Mouse (Mus musculus): ENCODE results near the gene Map2k4.

The Map2k4 gene

DNA sequence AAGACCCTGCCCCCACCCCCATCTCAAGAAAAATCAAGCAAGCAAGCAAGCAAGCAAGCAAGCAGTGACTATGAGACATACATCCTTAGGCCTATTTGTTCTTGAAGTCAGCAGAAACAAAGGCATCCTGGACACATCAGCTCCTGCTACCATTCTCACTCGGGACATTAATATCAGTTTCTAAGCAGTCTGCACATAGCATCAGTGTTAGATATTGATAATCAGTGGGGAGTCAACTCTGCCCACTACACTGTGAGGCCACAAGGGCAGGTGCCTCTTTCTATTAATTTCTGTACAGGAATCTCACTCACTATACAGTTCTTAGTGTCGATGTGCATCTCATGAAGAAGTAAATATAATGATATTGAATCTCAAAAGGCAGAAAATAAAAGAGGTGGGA is 14.6 kb downstream of the Map2k4 start:
- DNase-seq = no peak

DNA sequence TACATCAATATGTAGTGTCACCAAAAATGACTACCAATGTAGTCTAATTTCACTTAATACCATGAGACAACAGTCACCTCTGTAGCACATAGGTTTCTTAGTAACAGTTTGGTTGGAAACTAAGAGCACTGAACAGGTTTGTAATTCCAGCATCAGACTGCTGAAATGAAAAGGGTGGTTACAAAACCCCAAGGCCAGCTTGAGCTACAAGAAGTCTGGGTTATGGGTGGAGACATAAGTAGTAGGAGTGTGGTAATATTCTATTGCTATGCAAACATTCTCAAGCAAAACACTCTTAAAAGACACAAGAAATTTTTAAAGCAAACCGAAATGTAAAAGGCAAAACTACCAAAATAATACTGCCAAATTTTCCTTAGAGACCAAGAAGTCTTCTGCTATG is 16.6 kb downstream of the Map2k4 start:
- DNase-seq = no peak

DNA sequence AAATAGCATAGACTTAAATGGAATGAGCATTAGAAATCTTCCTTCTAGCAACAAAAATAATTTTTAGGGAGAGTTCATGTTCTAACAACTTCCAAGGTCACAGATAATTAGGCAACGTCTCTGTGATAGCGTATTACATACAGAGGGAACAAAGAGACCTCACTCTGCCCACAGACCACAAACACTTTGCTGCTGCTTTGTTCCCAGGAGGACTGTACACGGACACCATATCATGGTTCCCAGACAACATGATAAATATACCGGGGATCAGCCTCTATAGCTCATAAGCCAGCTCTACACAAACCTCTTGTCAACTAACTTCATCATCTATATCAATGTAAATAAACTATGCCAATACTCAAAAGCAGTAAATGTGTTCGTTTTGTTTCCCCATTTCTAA is 18.1 kb downstream of the Map2k4 start:
- no peak for DNase-seq

DNA sequence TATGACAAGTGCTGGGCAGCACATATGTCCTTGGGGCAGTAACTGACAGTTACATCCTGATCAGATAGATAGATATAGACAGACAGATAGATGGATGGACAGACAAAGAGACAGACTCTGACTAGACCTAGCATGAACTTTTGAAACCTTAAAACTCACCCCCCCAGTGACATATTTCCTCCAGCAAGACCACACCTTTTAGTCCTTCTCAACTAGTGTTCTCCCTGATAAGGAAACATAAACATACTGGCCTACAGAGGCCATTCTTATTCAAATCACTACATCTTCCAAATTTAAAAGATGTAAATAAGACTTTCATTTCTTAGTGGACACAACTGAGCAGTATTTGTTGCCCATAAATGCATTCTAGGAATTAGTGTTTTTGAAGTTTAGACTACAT is 19.7 kb downstream of the Map2k4 start:
- no peak for DNase-seq

DNA sequence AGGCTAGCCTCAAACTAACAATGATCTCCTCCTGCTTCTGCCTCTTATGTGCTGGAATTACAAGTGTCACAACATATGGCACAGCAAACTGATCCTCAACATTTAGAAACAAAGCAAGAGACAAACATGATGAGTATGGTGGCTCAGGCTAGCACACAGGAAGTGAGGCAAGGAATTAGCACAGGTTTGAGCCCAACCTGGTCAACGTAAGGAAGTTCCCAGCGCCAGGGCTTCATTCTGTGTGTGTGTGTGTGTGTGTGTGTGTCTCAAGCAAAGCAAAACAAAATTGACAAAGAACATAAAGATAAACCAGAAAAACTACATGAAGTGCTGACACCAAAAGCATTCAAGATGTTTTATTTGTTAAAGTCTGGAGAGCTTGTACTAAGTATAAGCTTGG is 27.2 kb downstream of the Map2k4 start:
- DNase-seq = no peak

DNA sequence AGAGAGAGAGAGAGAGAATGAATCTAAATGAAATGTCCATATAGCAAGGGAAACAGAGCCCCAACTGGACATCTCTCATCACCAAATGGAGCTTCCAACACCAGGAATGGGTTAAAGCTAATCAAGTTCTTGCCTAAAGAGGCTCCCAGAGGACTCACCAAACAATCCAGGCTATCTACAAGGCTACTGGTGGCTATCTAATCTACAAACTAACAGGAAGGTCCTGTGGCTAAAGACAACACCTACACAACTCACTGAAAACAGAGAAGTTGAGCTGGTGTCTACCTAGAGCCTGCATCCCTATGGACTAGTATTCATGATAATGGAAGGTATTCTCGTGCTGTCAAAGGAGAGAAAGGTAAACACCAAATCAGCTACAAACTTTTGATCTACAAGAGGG is 28.7 kb downstream of the Map2k4 start:
- DNase-seq = no peak

DNA sequence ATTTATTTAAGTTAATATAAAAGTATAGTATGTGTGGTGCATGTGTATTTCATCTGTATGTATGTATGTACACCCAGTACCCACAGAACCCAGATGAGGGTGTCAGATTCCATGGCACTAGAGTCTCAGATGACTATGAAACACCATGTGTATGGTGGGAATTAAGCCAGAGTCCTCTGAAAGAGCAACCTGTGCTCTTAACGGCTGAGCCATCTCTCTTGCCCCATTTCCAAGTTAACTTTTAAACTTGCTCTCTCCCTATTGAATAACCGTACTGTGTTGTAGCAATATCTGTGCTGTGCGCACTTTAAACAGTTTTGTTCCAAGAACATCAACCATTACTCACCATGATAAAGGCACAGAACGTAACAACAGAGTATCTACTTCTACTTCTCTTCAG is 33.9 kb downstream of the Map2k4 start:
- no peak for DNase-seq

DNA sequence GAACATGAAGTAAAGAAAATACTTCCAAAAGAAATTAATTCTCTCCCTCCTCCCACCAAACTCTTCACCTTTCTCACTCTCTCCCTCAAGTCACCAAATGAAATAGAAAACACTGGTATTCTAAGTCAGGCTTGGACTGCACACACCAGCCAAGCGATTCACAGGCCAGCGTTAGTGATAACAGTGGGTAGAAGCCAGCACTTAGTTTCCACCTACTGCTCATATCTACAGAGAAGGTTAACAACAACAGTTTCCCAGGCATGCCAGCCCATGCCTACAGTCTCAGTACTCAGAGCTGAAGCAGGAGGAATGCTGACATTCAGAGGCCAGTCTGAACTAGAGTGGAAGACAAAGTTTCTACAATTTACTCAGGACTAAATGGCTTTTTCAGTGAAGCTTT is 34.5 kb downstream of the Map2k4 start:
- DNase-seq = no peak

DNA sequence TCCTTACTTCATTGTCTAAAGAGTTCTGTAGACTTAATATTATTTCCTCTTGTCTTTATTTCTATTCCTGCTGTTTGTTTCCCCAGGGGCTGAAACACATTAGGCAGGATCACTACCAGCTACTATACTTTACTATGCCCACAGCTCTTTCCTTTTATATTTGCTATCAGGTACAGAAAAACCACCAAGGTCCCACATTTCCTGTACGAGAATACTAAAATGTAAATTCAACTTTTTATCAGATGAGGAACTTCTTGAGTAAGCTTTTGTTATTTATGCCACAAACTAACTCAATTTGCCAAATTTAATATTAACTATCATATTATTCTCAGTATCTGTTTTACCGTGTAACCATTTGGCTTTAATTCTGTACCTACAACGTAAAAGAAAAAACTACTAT is 37.6 kb downstream of the Map2k4 start:
- DNase-seq = no peak

DNA sequence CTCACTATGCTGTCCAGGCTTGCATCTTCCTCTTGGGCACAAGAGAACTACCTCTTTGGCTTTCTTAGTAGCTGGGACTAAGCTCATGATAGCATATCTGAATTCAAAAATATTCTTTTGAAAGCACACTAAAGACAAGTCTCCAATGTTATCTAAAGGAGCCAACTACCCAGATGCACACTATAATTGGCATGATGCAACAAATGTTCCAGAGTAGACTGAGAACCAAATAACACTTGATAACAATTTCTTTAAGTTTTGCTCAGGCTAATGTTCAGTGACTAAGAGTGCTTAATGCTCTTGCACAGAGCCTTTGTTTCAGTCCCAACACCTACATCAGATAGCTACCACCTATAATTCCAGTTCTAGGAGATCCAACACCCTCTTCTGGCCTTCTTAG is 40.7 kb downstream of the Map2k4 start:
- DNase-seq = no peak

DNA sequence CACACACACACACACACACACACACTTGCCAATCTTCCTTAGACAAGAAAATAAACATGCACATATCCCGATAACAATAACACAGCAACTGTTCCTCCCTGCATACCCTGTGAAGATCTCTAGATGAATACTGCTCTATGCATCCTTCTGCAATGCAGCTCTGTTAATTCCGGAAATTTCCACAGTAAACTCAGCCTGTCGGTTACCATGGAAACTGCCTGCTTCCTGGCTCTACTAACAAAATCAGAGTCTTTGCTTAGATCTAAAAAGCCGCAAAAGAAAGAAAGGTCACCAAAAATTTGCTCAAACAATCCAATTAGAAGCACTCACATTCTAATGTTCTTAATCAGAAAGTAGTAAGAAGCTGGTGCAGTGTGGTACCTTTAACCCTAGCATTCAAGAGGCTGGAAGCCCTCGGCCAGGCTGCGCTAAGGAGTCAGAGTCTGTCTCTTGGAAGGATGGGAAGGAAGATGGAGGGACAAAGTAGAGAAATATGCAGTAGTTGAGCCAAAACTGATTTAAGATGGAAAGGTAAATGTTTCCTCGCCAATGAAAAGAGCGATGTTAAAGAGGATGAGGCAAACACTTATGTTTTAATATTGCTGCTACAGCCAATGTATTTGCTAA is 42.3 kb downstream of the Map2k4 start:
- DNase-seq = peak in 1 of 2 experiments; percentile 29

DNA sequence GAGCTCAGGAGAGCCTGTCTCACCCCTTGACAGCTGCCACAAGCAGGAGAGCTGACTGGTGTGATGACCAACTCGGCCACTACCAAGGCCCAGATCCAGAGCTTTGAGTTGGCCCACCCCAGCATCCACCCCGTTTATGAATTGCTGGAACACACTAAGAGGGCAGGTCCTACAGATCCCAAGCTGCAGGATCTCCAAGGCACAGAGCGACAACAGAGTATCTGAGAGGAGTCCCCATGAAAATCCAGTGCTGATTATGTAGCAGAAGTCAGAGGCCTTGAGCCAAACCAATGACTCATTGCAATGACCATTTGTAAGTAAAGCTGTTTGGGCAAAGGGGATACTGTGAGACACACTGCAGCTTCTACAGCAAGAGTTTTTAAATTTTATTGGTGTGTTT is 44.2 kb downstream of the Map2k4 start:
- peak; percentile 16 to 56 for DNase-seq

DNA sequence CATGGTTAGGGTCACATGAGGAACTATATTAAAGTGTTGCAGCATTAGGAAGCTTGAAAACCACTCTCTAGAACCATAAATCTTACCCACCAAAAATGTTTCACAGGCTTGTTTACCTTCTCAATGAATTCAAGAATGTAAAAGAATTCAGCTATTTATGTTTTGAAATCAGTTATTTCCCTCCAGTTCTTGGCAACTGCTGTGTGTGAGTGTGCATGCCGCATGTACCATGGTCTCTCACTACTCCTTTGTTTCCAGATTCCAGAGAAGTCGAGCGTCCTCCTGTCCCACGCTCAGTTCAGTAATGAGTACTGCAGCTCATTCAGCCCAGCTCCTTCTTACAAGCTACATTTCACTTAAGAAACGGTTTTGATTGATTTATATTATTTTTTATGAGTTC is 47.3 kb downstream of the Map2k4 start:
- no peak for DNase-seq

DNA sequence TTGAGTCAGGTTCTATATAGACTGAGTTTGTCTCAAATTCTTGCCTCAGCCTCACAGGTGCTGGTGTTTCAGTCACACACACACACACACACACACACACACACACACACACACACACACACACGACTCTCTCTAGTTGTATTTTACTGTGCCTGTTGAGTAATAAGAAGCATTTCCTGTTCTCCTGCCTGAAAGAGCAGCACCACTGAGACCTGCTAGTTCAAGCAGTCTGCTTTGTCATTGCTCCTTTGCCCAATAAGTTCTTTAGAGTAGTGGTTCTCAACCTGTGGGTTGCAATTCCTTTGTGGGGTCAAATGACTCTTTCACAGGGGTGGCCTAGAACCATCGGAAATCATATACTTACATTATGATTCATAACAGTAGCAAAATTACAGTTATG is 47.7 kb downstream of the Map2k4 start:
- DNase-seq = no peak

DNA sequence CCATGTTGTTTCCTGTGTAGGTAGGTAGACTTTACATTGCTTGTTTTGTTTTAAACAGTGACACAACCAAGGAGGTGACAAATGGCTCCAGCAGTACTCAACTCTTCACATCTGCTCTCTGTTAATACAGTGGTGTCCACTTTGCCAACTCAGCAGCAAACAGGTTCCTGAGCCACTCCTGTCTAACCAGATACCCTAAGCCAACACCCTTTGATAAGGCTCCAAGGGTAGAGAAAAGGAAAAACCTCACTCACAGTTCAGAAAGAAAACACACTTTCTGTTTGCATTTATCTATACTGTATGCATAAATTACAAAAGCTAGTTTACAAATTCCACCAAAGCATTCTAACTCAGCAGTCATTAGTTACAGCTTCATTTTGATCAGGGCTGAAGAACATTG is 48.2 kb downstream of the Map2k4 start:
- DNase-seq = no peak

DNA sequence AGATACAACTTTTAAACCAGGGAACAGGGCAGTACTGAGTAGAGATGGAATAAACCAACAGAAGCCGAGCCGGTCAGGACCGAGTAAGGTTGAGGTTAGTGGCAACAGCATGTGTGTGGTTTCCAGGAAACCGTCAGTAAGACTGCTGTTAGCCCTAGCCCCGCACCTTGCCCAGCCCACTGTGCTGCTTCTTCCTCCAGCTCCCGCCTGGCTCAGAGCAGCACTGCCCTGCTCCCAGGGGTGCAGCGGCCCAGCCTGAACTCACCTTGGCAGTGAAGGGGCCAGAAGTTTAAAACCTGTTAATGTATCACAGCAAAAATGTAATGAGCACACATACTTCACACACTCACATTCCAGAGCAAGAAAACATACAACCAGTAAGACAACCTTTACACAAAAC is 53.4 kb downstream of the Map2k4 start:
- no peak for DNase-seq

DNA sequence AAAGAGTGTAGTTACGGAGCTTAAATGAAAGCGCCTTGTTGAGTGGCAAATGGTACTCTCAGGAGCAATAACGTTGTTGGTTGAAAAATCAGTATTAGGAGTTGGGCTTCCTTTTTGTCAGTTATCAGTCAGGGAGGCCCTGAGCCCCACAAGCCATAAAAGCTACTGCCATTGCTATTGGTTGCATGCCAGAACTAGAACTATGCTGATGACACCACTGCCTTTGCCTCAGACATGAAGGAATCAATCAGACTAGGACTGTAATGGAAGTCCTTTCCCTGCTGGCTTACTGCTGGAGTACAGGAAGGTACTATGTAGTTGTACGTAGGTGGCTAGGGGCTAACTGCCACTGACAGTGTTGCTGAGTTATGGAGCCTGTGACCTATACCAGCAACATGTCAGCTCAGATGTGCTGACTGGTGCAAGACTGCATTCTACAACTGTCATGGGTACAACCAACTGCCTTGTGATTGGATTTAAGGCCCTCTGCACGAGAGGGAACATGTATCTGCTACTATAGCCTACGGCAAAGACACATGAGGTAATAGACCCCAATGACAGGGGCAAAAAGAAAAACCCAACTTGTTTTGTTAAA is 58.4 kb downstream of the Map2k4 start:
- DNase-seq = no peak

DNA sequence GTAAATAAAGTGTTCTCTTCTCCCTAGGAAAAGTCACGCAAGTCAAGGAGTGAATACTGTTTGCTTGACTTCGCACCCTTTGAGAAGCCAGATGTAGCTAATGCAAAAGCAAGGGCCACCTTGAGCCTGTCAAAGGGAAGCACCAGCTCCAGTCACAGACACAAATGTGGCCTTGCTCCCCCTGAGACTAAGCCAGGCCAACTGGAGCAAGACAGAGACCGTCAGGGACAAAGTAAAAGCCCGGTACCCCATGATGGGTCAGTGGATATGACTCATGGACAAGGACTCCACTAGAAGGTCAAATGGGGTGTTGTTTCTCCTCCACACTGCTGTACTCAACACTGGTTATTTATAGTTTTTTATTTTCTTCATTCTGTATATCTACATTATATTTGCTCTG is 59.2 kb downstream of the Map2k4 start:
- DNase-seq = no peak

DNA sequence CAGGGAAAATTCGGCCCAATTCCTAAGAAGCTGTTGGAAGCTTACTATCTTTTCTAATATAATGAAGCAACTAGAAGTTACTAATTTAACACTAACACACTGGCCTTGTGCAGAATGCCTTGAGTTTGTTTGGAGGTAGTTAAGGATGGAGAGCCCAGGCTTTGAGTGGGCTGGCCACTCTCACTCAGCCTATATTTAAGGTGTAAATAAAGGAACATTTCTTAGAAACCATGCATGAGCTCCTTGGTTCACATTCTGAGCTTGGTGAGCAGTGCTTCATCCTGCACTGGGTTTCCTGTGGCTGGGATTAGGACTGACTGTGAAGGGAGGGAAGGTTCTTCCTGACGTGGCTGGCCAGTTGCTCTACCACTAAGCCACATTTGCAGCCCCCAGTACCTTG is 64.4 kb downstream of the Map2k4 start:
- no peak for DNase-seq

DNA sequence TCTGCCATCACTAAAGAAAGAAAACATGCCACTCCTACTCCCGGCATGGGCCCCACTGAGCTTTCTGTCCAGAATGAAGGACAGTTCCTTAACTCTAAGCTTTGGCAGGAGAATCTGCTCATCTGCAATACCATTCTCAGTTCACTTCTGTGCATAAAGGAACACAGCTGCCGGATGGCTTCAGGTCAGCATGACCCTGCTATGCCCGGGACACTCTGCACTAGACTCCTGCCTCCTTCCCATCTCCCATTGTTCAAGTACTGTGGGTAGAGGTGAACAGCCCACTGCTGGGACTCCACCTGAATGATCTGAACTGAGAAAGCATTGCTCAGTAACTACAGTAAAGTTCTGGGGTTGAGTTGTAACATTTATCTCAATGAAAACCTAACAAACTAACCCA is 66.5 kb downstream of the Map2k4 start:
- DNase-seq = no peak

DNA sequence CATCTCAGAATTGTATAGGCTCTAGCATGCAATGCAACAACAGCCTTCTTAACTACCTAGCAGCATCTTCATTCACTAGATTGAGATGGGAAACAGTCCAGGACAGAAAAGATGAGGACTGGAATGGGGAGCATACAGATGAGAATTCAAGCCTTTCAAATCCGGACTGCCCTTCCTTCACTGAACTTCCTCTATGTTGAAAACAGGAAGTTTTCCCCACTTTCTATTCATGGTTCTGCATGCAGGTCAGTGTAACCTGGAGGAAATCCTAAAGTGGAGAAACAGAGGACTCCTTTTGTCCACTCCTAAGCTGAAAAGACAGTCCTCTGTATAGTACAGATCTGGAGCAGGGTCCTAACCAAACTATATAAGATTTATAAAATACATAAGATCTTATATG is 68.1 kb downstream of the Map2k4 start:
- no peak for DNase-seq

DNA sequence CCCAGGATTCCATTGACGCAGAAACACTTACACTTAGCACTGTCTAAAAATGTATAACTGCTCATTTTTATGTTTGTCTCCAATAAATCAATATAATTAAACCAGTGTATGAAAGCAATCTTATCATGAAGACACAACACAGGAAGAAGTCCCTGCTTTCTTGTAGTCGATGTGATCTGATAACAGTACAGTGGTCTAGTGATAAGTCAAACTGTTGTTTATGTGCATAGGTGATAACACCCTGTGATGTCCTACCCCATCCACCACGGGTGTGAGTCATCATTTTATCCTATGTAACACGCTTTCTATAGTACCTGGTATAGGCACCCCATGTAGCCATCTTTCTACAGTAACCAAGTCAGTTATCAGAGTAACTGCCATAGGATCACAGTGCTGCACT is 74.3 kb downstream of the Map2k4 start:
- DNase-seq = no peak

DNA sequence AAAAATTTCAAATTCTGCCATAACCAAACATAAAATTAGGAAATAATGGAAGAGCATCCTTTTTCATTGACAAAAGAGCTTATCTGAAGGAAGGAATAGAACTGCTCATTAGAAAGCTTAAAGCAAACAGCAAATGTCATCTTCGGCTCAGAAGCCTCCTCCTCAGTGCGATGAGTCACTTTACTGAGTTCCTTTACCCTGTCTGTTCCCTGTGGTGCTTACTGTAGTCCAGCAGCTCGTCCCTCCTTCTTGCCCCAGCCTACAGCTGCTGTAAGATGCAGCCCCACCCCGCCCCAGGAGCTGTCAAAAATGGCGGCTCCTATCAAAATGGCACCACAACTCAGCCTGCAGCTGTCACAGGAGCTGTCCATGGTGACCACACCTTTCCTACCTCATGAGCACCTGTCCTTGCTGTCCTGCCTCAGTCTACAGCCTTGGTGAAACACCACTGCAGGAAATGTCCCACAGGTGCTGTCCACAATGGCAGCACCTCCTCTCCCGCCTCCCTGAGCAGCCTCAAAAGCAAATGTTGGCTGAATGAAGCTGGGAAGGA is 75.3 kb downstream of the Map2k4 start:
- DNase-seq = no peak

DNA sequence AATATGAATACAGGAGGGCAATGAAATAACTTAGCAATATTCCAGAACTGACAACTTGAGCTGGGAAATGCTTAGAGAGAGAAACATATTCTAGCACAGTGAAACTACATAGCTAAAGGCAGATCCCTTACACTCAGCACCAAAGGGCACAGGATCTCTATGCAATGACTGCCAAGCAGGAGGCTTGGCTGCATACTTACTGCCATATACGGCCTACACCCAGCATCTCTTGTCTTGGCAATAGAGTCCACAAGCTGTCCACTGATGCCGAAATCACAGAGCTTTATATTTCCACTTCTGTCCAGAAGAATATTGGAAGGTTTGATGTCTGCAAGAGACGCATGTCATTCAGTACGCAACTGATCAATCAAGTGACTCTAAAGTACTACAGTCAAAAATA is 81.3 kb downstream of the Map2k4 start:
- peak; percentile 40 to 42 for DNase-seq

DNA sequence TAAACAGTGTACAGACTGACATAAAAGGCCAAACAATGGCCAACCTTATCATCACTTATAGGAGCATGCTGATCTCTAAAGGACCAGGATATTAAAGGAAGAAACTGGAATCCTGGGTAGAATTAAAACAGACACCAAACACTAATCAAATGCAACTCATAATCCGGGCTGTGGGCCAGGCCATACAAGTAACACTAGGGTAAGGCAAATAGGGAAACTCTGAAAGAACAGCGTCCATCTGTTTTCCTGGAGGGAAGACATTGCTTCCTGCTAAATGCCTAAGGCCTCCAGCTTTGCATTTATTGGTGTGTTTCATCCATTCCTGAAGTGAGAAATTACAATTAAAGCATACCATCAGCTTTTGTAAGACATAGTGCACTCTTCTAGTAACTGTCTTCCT is 81.9 kb downstream of the Map2k4 start:
- peak; percentile 17 to 31 for DNase-seq

Data from cerebellum, postnatal 36 days (tissue).